Mouse (Mus musculus): ENCODE data around the gene Fndc3b. TPM values are rescaled to one million over a fixed set of nuclear protein-coding genes. Genes with fewer than 3 reads are reported as not detected.

Fndc3b gene
- polyA plus RNA-seq, 1 experiment from 2014 or later, result 4.7 TPM

GRCm38 (mm10) chr3:27616421-27617236 is 94.5 kb downstream of the Fndc3b start:
- no peaks in the 10 kb centered on the region for H3K9me3 ChIP-seq (replicated peaks)
- DNase-seq, result no peak
- H3K36me3 ChIP-seq, result no peaks in the 10 kb centered on the region; the same call in 1 of the 2 replicates
- peak overlapping the region; percentile 43; the same call in 1 of the 2 replicates for H3K27ac ChIP-seq
- H3K9ac ChIP-seq, result no peak overlapping the region
- no peak overlapping the region for H3K4me3 ChIP-seq (replicated peaks)
- no peak for ATAC-seq (ENCODE audit: low read depth)
- peaks cover 53% of the 10 kb centered on the region for H3K4me1 ChIP-seq (replicated peaks)
- peak overlapping the region; percentile 19; the same call in 1 of the 2 replicates for H3K4me2 ChIP-seq
- 26% methylated on average over 19 of the region's 19 CpGs for WGBS (ENCODE audit: insufficient replicate concordance)
- no peaks in the 10 kb centered on the region for H3K27me3 ChIP-seq

GRCm38 (mm10) chr3:27615479-27615878 is 95.6 kb downstream of the Fndc3b start:
- DNase-seq, result no peak
- 55% methylated on average over 8 of the region's 8 CpGs for WGBS (ENCODE audit: insufficient replicate concordance)
- no peak for ATAC-seq (ENCODE audit: low read depth)
- Histone ChIP-seq H3K27ac (no peak overlapping the region), H3K36me3 (no peaks in the 10 kb centered on the region; the same call in 1 of the 2 replicates), H3K4me1 (replicated peaks) (peaks cover 53% of the 10 kb centered on the region), H3K9me3 (replicated peaks) (no peaks in the 10 kb centered on the region), H3K4me3 (replicated peaks) (no peak overlapping the region), H3K4me2 (no peak overlapping the region), H3K27me3 (no peaks in the 10 kb centered on the region), H3K9ac (no peak overlapping the region)

GRCm38 (mm10) chr3:27613828-27614227 is 97.3 kb downstream of the Fndc3b start:
- 43% methylated on average over 11 of the region's 11 CpGs for WGBS (ENCODE audit: insufficient replicate concordance)
- Histone ChIP-seq H3K9me3 (replicated peaks) (no peaks in the 10 kb centered on the region), H3K4me1 (replicated peaks) (peaks cover 53% of the 10 kb centered on the region), H3K27me3 (no peaks in the 10 kb centered on the region), H3K4me2 (no peak overlapping the region), H3K27ac (no peak overlapping the region), H3K9ac (no peak overlapping the region), H3K36me3 (no peaks in the 10 kb centered on the region; the same call in 1 of the 2 replicates), H3K4me3 (replicated peaks) (no peak overlapping the region)
- ATAC-seq (ENCODE audit: low read depth) (peak; percentile 65; the same call in 1 of the 2 replicates), DNase-seq (peak; percentile 24)

GRCm38 (mm10) chr3:27613011-27613410 is 98.1 kb downstream of the Fndc3b start:
- no peak for ATAC-seq (ENCODE audit: low read depth)
- WGBS (ENCODE audit: insufficient replicate concordance), result 29% methylated on average over 4 of the region's 4 CpGs
- H3K9ac ChIP-seq, result no peak overlapping the region
- no peak overlapping the region for H3K4me3 ChIP-seq (replicated peaks)
- no peaks in the 10 kb centered on the region for H3K27me3 ChIP-seq
- peaks cover 46% of the 10 kb centered on the region for H3K4me1 ChIP-seq (replicated peaks)
- H3K4me2 ChIP-seq, result no peak overlapping the region
- DNase-seq, result no peak
- no peaks in the 10 kb centered on the region for H3K9me3 ChIP-seq (replicated peaks)
- H3K27ac ChIP-seq, result no peak overlapping the region
- no peaks in the 10 kb centered on the region; the same call in 1 of the 2 replicates for H3K36me3 ChIP-seq

GRCm38 (mm10) chr3:27611986-27612385 is 99.1 kb downstream of the Fndc3b start:
- DNase-seq (no peak), ATAC-seq (ENCODE audit: low read depth) (no peak)
- H3K27me3 ChIP-seq, result no peaks in the 10 kb centered on the region
- H3K4me1 ChIP-seq (replicated peaks), result peaks cover 46% of the 10 kb centered on the region
- H3K27ac ChIP-seq, result no peak overlapping the region
- no peaks in the 10 kb centered on the region; the same call in 1 of the 2 replicates for H3K36me3 ChIP-seq
- H3K9ac ChIP-seq, result no peak overlapping the region
- H3K4me3 ChIP-seq (replicated peaks), result no peak overlapping the region
- H3K9me3 ChIP-seq (replicated peaks), result no peaks in the 10 kb centered on the region
- no peak overlapping the region for H3K4me2 ChIP-seq
- 72% methylated on average over 5 of the region's 5 CpGs for WGBS (ENCODE audit: insufficient replicate concordance)

GRCm38 (mm10) chr3:27610547-27610946 is 100.6 kb downstream of the Fndc3b start:
- H3K9ac ChIP-seq, result no peak overlapping the region
- H3K36me3 ChIP-seq, result no peaks in the 10 kb centered on the region; the same call in 1 of the 2 replicates
- H3K4me2 ChIP-seq, result no peak overlapping the region
- no peaks in the 10 kb centered on the region for H3K27me3 ChIP-seq
- WGBS (ENCODE audit: insufficient replicate concordance), result 68% methylated on average over 4 of the region's 4 CpGs
- H3K4me3 ChIP-seq (replicated peaks), result no peak overlapping the region
- H3K4me1 ChIP-seq (replicated peaks), result peaks cover 46% of the 10 kb centered on the region
- H3K27ac ChIP-seq, result no peak overlapping the region
- DNase-seq (no peak), ATAC-seq (ENCODE audit: low read depth) (no peak)
- H3K9me3 ChIP-seq (replicated peaks), result no peaks in the 10 kb centered on the region

GRCm38 (mm10) chr3:27610089-27610488 is 101.0 kb downstream of the Fndc3b start:
- ATAC-seq (ENCODE audit: low read depth), result no peak
- no peaks in the 10 kb centered on the region for H3K9me3 ChIP-seq (replicated peaks)
- 57% methylated on average over 1 of the region's 1 CpGs for WGBS (ENCODE audit: insufficient replicate concordance)
- no peaks in the 10 kb centered on the region for H3K27me3 ChIP-seq
- no peak for DNase-seq
- H3K4me2 ChIP-seq, result no peak overlapping the region
- no peak overlapping the region for H3K27ac ChIP-seq
- peaks cover 48% of the 10 kb centered on the region for H3K4me1 ChIP-seq (replicated peaks)
- no peak overlapping the region for H3K9ac ChIP-seq
- H3K36me3 ChIP-seq, result no peaks in the 10 kb centered on the region; the same call in 1 of the 2 replicates
- H3K4me3 ChIP-seq (replicated peaks), result no peak overlapping the region

DNA sequence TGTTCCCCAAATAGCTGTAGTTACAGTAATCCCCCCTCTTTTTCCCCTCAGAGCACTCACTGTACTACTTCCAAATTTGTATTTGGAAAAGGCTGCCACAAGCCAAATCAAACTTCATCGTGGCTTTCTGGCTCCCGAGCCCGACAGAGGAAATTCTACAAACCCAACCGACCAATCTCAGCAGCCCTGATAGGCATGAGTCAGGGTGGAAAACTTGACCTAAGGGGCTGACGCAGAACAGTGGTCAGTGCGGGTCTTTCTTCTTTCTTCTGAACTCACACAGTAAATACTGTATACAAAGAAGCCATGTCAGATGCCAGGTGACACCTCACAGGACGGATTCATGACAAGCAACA is 103.3 kb downstream of the Fndc3b start:
- DNase-seq (no peak), ATAC-seq (ENCODE audit: low read depth) (no peak)
- Histone ChIP-seq H3K4me3 (replicated peaks) (no peak overlapping the region), H3K9me3 (replicated peaks) (no peaks in the 10 kb centered on the region), H3K36me3 (no peaks in the 10 kb centered on the region), H3K27ac (no peak overlapping the region), H3K4me2 (no peak overlapping the region), H3K9ac (no peak overlapping the region), H3K4me1 (replicated peaks) (peaks cover 34% of the 10 kb centered on the region), H3K27me3 (no peaks in the 10 kb centered on the region)
- 18% methylated on average over 7 of the region's 7 CpGs for WGBS (ENCODE audit: insufficient replicate concordance)

DNA sequence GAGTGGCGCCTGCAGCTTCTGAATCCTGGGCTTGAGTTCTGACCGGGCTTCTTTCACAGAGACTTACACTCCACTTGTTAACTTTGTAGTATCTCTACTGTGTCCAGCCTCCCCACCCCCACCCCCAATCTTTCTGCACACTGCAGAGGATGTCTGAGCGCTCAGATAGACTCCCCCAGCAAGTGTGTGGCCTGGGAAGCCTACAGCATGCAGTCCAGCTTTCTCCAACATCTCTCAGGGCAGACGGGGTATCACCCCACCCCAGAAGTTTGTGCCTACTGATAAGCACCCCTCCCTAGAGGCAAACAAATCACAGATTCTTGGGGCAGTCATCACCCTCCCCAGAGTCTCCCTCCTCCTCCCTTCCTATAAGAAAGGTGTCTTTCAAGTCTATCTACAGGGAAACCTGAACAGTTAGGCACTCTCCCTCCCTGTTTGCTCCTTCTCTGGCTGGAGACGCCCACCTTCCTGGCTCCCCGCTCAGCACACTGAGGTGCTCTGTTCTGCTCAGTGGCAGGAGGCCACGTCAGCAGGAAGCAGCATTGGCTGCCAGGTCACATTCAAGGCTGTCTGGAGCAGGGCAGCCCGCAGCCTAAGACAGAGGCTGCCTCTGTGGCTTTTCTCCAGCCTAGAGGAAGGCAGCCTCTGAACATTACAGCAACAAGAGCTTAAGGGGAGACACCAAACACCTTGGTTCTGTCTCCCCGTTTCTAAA is 103.9 kb downstream of the Fndc3b start:
- Histone ChIP-seq H3K27me3 (no peaks in the 10 kb centered on the region), H3K4me3 (replicated peaks) (no peak overlapping the region), H3K4me2 (no peak overlapping the region), H3K4me1 (replicated peaks) (peaks cover 29% of the 10 kb centered on the region), H3K9me3 (replicated peaks) (no peaks in the 10 kb centered on the region), H3K9ac (no peak overlapping the region), H3K27ac (no peak overlapping the region), H3K36me3 (no peaks in the 10 kb centered on the region)
- WGBS (ENCODE audit: insufficient replicate concordance), result 17% methylated on average over 9 of the region's 9 CpGs
- peak; percentile 72 for ATAC-seq (ENCODE audit: low read depth)
- peak; percentile 34 for DNase-seq

DNA sequence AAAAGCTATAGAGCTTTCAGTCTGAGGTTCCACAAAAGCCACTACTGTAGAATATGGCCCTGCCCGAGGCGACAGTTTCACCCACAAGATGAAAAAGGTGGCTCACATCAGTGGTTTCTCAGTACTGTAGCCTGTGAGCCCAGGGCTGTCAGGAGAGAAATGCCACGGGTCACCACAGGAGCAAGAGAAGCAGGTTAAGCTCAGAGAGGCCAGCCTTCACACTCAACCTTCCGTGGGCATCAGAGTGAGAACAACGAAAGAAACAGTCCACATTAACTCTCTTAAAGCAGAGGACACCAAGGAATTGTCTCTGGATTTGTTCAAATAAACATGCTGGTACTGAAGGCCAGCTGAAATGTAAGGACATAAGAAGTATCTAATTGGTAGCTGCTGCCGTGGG is 104.5 kb downstream of the Fndc3b start:
- Histone ChIP-seq H3K9ac (no peak overlapping the region), H3K4me3 (replicated peaks) (no peak overlapping the region)

GRCm38 (mm10) chr3:27605613-27606012 is 105.5 kb downstream of the Fndc3b start:
- Histone ChIP-seq H3K36me3 (no peaks in the 10 kb centered on the region), H3K9ac (no peak overlapping the region), H3K9me3 (replicated peaks) (no peaks in the 10 kb centered on the region), H3K27ac (no peak overlapping the region), H3K4me3 (replicated peaks) (no peak overlapping the region), H3K4me1 (replicated peaks) (peaks cover 29% of the 10 kb centered on the region), H3K27me3 (no peaks in the 10 kb centered on the region), H3K4me2 (no peak overlapping the region)
- ATAC-seq (ENCODE audit: low read depth), result no peak
- WGBS (ENCODE audit: insufficient replicate concordance), result 64% methylated on average over 4 of the region's 4 CpGs
- DNase-seq, result no peak

More for the DNA sequence above, 104.5 kb downstream of the Fndc3b start:
- DNase-seq (no peak), ATAC-seq (ENCODE audit: low read depth) (no peak)
- Histone ChIP-seq H3K27ac (no peak overlapping the region), H3K4me2 (no peak overlapping the region), H3K27me3 (no peaks in the 10 kb centered on the region), H3K9me3 (replicated peaks) (no peaks in the 10 kb centered on the region), H3K4me1 (replicated peaks) (peaks cover 29% of the 10 kb centered on the region), H3K36me3 (no peaks in the 10 kb centered on the region)
- WGBS (ENCODE audit: insufficient replicate concordance), result 64% methylated on average over 6 of the region's 6 CpGs

All from liver, embryonic 13.5 days (tissue).